Mouse (Mus musculus) lung, adult 2 months (tissue): ENCODE data around the gene Syde1. TPM values are rescaled to one million over a fixed set of nuclear protein-coding genes. Genes with fewer than 3 reads are reported as not detected.
A peak's percentile ranks its signal among the peaks of the same experiment; 100 is the strongest.
"Not testable (repeated sequence)": the region's sequence is repeated elsewhere in the genome, so short reads cannot be mapped to it uniquely, and the experiment has no call there.

ENCODE experiments used
- DNase-seq: peaks from one replicate; pipeline ENCODE4 v3.0.0; 2022
- H3K4me1 ChIP-seq: fragments of 200-500 bp; 2 replicates; pipeline ENCODE4 v1.6.1; 2011; ENCODE audit warnings: low read length; ENCODE audit not compliant: control insufficient read depth, insufficient read depth
- H3K4me3 ChIP-seq: fragments of 200-500 bp; replicated peaks from 2 replicates; pipeline ENCODE3; 2011; ENCODE audit warnings: low read depth, mild to moderate bottlenecking, control low read depth, low read length; ENCODE audit errors: extremely low read depth
- CTCF ChIP-seq: fragments of 200-500 bp; IDR thresholded peaks from 2 replicates; pipeline ENCODE4 v1.5.1; 2011; ENCODE audit warnings: mild to moderate bottlenecking, low read length, control low read depth; ENCODE audit not compliant: insufficient read depth
- POLR2A ChIP-seq: fragments of 200-500 bp; IDR thresholded peaks from 2 replicates; pipeline ENCODE4 v1.6.1; 2011; ENCODE audit warnings: low read depth, mild to moderate bottlenecking, control low read depth, low read length, borderline replicate concordance; ENCODE audit errors: extremely low read depth
- WGBS: fragments of 180-500 bp; shearing (Covaris S2); methylation state at CpG from one replicate; pipeline ENCODE4 v1.1.7; 2018; 5-methylcytosine and 5-hydroxymethylcytosine counted together
- polyA plus RNA-seq: library from polyadenylated mRNA; depleted of rRNA; stranded (reverse); fragments of >200 nt; gene quantifications from 2 replicates; pipeline ENCODE4 v1.2.3, GENCODE M21; 2012; rRNA removed

Syde1 gene
- polyA plus RNA-seq, result 67.0 and 68.6 TPM in 2 replicates

DNA sequence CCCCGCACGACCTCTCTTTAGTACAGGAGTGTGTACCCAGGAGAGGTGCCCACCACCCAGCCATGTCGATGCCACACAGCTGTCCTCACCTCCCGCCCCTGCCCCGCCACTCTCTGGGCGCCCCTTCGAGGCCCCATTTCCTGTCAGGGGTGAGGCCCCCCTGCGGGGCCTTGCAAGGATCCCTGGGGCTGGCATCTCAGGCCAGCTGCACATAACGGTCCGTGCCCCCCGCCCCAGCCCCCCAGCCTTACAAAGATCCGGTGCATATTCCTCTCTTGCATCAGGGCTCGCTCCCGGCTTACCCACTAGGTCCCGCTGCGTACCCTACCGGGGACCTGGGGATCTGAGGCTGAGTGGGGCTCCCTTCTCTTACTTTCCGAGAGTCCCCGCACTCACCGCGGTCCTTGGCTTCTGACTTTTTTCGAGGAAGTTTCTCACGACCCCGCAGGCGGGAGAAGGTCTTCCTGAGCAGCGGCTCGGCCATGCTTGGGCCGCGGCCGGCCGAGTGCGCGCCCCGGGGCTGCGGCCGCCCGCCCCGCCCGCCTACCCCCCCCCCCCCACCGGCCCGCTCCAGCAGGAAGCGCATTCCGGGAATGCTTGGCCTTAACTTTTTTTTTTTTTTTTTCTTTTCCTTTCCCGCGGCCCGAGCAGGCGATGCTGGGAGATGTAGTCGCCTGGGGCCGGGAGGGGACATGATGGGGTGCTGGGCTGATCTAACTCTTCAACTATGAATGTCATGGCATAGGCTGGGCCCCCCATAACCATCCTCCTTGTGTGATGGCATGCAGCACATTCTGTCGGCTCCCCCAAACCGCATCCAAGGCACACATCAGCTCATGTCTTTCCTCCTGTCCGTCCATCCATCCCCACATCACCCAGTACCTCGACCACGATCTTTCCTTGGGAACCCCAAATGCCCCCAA, at the start of gene Syde1:
Syde1 (minus strand) TSS at position 559 of the 923 bp plus-strand sequence.
- peak; percentile 76 for DNase-seq
- H3K4me1 ChIP-seq, result peaks cover 6% of the 10 kb centered on the region
- peak within 1 kb of the TSS; percentile 95 for H3K4me3 ChIP-seq
- peak; percentile 66; the same call in 1 of the 2 replicates for TF ChIP-seq POLR2A
- no peak for TF ChIP-seq CTCF
- 4% methylated on average over 48 of the region's 54 CpGs for WGBS

DNA sequence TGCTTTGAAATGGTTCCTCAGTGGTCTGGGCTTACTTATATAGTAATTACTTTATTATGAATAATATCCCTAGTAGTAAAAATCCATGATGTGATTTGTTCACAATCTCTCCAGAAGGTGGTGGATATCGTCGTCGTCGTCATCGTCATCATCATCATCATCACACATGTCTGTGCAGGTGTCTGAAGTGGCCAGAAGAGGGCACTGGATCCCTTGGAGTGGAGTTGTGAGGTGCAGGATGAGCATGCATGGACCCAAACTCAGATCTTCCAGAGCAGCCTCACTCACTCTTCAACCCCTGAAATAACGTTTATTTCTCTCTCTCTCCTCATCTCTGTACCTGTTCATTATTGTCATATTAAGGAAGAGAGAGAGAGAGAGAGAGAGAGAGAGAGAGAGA, 40.5 kb upstream of the Syde1 start:
- H3K4me1 ChIP-seq, result no peaks in the 10 kb centered on the region
- 10% methylated on average over 6 of the region's 6 CpGs for WGBS
- no peak overlapping the region for H3K4me3 ChIP-seq
- no peak for DNase-seq
- peak; percentile 39; the same call in 1 of the 2 replicates for TF ChIP-seq CTCF
- TF ChIP-seq POLR2A, result no peak

- 66% methylated on average over 4 of the region's 4 CpGs for WGBS
- H3K4me3 ChIP-seq, result no peak overlapping the region
- no peaks in the 10 kb centered on the region for H3K4me1 ChIP-seq
- TF ChIP-seq CTCF, result no peak
- no peak for DNase-seq
Measured at GRCm38 (mm10) chr10:78630194-78630593, 38.4 kb upstream of the Syde1 start.

DNA sequence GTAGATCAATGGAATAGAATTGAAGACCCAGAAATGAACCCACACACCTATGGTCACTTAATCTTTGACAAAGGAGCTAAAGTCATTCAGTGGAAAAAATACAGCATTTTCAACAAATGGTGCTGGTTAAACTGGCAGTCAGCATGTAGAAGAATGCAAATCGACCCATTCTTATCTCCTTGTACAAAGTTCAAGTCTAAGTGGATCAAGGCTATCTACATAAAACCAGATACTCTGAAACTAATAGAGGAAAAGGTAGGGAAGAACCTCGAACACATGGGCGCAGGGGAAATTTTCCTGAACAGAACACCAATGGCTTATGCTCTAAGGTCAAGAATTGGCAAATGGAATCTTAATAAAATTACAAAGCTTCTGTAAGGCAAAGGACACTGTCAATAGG, 31.4 kb upstream of the Syde1 start:
- DNase-seq, H3K4me3 ChIP-seq, H3K4me1 ChIP-seq: not testable (repeated sequence)
- WGBS, result 72% methylated on average over 3 of the region's 3 CpGs

DNA sequence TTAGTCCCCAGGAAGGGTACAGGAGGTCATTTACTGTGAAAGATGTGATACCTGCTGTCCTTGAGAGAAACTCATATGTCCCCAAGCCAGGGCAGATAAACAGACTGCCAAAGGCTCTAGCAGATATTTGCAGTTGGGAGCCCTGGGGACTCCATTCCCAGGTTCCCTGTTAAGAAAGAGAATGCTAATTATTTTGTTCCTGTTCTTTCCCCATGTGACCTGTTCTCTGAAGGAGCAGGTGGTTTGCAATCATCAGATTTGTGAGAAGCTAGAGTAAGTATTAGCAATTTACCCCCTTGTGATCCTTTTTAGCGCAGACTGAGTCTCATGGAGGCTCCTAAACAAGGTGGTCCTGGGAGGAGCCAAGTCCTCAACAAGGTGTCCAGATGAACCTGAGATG, 26.2 kb upstream of the Syde1 start, which contains the start of gene Olfr1357:
Olfr1357 (minus strand) TSS at position 101 of the 400 bp plus-strand sequence.
- Histone ChIP-seq H3K4me3 (no peak within 1 kb of the TSS), H3K4me1 (no peaks in the 10 kb centered on the region)
- no peak for DNase-seq
- TF ChIP-seq POLR2A, result no peak
- TF ChIP-seq CTCF, result no peak
- 74% methylated on average over 1 of the region's 1 CpGs for WGBS

DNA sequence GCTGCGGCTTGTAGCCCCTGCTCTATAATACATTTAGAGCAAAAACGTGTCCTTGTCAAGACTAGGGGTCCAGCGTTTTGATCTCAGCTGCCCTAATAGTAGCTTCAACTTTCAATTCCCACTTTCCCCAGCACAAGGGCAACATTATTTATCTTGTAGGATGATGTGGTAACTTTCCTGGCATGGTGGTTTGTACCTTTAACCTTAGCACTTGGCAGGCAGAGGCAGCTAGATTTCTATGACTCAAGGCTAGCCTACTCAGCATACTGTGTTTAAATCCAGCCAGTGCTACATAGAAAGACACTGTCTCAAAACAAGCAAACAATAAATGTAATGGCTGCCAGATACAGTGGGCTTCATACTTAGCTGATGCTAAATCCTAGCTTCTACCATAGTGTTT, 15.8 kb upstream of the Syde1 start:
- no peak for DNase-seq
- 66% methylated on average over 3 of the region's 3 CpGs for WGBS
- H3K4me1 ChIP-seq, result no peaks in the 10 kb centered on the region
- TF ChIP-seq POLR2A, result no peak
- TF ChIP-seq CTCF, result no peak
- H3K4me3 ChIP-seq, result no peak overlapping the region

DNA sequence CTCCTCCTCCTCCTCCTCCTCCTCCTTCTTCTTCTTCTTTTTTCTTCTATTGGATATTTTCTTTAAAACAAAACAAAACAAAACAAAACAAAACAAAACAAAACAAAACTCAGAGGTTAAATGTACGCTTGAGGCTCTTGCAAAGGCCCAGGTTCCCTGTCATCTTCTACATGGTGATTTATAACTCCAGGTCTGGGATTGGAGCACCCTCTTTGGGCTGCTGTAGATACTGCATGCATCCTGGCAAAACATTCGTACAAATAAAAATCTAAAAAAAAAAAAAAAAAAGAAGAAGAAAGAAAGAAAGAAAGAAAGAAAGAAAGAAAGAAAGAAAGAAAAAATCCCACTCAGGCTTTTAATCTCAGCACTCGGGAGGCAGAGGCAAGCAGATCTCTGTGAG, 13.3 kb upstream of the Syde1 start:
- 35% methylated on average over 3 of the region's 3 CpGs for WGBS
- H3K4me3 ChIP-seq, result no peak overlapping the region
- no peak for DNase-seq
- no peaks in the 10 kb centered on the region for H3K4me1 ChIP-seq
- TF ChIP-seq POLR2A (no peak), CTCF (peak; percentile 37)

DNA sequence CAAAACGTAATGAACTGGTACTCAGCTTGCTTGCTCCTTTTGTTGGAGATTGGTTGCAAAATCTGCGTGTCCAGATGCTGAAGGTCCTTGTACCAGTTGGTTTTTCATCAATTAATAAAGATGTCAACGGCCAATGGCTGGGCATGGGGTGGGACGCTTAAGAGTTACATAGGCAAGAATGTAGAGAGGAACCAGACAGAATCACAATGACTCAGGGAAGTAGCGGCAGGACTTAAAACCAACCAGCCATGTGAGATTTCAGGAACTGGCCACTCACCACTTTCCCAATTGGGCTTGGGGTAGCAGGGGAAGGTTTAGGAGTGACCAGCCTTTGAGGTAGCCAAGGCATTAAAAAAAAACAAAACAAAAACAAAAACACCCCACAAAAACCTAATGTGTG, 8.1 kb upstream of the Syde1 start:
- WGBS, result 85% methylated on average over 5 of the region's 5 CpGs
- no peak for DNase-seq
- TF ChIP-seq CTCF, result no peak
- TF ChIP-seq POLR2A, result no peak
- Histone ChIP-seq H3K4me1 (no peaks in the 10 kb centered on the region), H3K4me3 (no peak overlapping the region)

DNA sequence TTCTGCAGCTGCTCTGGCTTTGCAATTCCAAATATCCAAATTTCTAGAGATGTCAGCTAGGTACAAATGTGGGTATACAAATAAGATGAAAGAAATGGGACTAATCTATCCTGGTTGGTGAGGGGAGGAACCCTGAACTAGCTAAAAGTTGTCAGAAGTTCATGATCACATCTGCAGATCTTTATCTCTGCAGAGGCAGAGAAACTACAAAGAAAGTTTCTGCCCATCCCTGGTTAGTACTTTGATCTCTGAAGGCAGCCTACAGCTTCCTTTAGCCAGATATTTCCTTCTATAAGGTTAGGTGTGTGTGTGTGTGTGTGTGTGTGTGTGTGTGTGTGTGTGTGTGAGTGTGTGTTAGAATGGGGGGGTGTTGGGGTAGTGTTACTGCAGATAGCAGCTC, 2.8 kb upstream of the Syde1 start:
- no peak for DNase-seq
- TF ChIP-seq CTCF, result no peak
- TF ChIP-seq POLR2A, result no peak
- no peak overlapping the region for H3K4me3 ChIP-seq
- H3K4me1 ChIP-seq, result peaks cover 6% of the 10 kb centered on the region

DNA sequence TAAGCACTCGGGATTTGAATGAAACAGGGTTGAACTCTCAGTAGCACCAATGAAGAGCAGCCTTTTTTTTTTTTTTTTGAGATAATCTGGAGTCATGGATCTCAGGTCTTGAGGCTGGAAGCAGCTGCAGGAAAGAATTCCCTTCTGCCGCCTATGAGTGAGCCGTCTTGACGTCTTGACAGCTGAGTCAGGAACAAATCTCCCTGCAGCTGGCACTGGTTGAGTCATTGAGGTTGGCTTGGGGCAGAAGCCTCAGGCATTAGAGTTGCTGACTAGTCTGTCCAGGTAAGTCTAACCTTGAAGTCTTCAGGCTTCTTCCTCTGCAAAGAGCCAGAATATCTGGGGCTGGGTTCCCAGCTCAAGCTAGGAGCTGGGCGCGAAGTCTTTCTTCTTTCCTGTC, 2.4 kb upstream of the Syde1 start:
- 78% methylated on average over 6 of the region's 6 CpGs for WGBS
- Histone ChIP-seq H3K4me1 (peaks cover 6% of the 10 kb centered on the region), H3K4me3 (no peak overlapping the region)
- no peak for TF ChIP-seq POLR2A
- DNase-seq, result no peak

DNA sequence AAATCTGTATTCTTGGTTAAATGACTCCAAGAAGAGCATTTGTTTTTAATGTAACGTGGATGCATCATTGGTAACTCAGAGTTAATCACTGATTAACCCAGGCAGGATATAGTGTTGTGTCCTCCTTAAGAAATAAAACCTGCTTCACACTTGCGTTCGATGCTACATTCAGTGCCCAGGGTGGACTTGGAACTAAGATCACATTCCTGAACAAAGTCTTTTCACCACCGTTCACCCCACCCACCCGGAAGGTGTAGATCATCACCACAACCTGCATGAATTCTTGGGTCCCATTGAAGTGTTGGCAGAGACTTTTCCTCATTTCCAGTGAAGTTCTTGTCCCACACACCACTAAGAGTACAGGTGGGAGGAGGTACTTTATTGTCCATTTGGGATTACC, 2.0 kb upstream of the Syde1 start:
- TF ChIP-seq CTCF (no peak), POLR2A (no peak)
- 88% methylated on average over 5 of the region's 5 CpGs for WGBS
- no peak for DNase-seq

More for the DNA sequence above, 2.0 kb upstream of the Syde1 start:
- H3K4me3 ChIP-seq, result no peak overlapping the region
- peaks cover 6% of the 10 kb centered on the region for H3K4me1 ChIP-seq
